24 mouse cellular contexts compared by ENCODE assay signal in genomic region chr11:115048259-115048658, GRCm38 (mm10). TPM values are rescaled to one million over a fixed set of nuclear protein-coding genes. Genes with fewer than 3 reads are reported as not detected.
DNase-seq lines count a peak whose midpoint lies in the region; ATAC-seq and TF ChIP-seq lines count a peak whose summit lies in the region.
"Had no signal": no experiment of that assay in that cellular context is flagged by ENCODE, and none has a peak within 500 bp of the region (broad histone marks: within the 10 kb centered on the region; RNA-seq: fewer than 3 reads in every experiment).

Gene Cd300ld3 (minus strand): TSS chr11:115048409.

- WGBS in spleen, adult 2 months, result 43% methylated on average over 2 of the region's 2 CpGs
- 89% methylated on average over 2 of the region's 2 CpGs for WGBS in hindbrain, embryonic 13.5 days

- no peaks in the 10 kb centered on the region for H3K36me3 ChIP-seq in spleen, adult 2 months (ENCODE audit: control insufficient read depth, insufficient read depth, low read length)
- H3K36me3 ChIP-seq in hindbrain, embryonic 13.5 days, result no peaks in the 10 kb centered on the region
- H3K36me3 ChIP-seq: forebrain, embryonic 10.5 days; G1E; hindbrain, embryonic 15.5 days; intestine, embryonic 15.5 days; limb, embryonic 12.5 days had no signal

- TF ChIP-seq POLR2A in spleen, adult 2 months (IDR thresholded peaks at IDR 0.05; ENCODE audit: low read depth, low read length), result no peak
- TF ChIP-seq POLR2A in bone marrow macrophage, adult 2 months (IDR thresholded peaks at IDR 0.05; ENCODE audit: borderline replicate concordance, low read depth, low read length), result no peak

- peak; percentile 37 for DNase-seq in cerebellum, adult 9-11 months
- no peak for DNase-seq in cerebellum, adult 11 months
- DNase-seq in spleen, adult 2 months (ENCODE audit: low read depth in 1 of 2, low spot score in 2 of 2), result no peak
- no peak for DNase-seq in spleen, postnatal 14 days (ENCODE audit: low spot score in 2 of 2)
- no peak for DNase-seq in spleen, postnatal 36 days (ENCODE audit: low spot score in 2 of 2)
- DNase-seq: heart, postnatal 36 days; right cerebral cortex, postnatal 4 days; thymus, postnatal 4 days had no signal

- ATAC-seq in monocyte, adult 5-6 weeks (replicated peaks; ENCODE audit: insufficient number of reproducible peaks, low FRiP score, low TSS enrichment, poor library complexity, severe bottlenecking), result peak; percentile 64
- no peak for ATAC-seq in hindbrain, embryonic 13.5 days (ENCODE audit: low FRiP score)
- ATAC-seq: activated CD4-positive, CD25-positive, alpha-beta regulatory T cell, adult 4 months; CD4-positive, CD25-positive, alpha-beta regulatory T cell, adult 4 months; intestine, embryonic 15.5 days had no signal

- TF ChIP-seq CTCF in spleen, adult 2 months (IDR thresholded peaks at IDR 0.05; ENCODE audit: extremely low read depth, insufficient read depth, insufficient read length, insufficient replicate concordance), result no peak
- TF ChIP-seq CTCF in bone marrow macrophage, adult 2 months (IDR thresholded peaks at IDR 0.05; ENCODE audit: low read depth, low read length), result no peak

- H3K9ac ChIP-seq in hindbrain, embryonic 13.5 days, result no peak within 1 kb of the TSS
- H3K9ac ChIP-seq: hindbrain, embryonic 15.5 days; intestine, embryonic 15.5 days; limb, embryonic 12.5 days; liver, embryonic 14.5 days had no signal

- no peaks in the 10 kb centered on the region for H3K9me3 ChIP-seq in hindbrain, embryonic 13.5 days
- H3K9me3 ChIP-seq: forebrain, embryonic 10.5 days; hindbrain, embryonic 15.5 days; intestine, embryonic 15.5 days; limb, embryonic 12.5 days had no signal

- no peak within 1 kb of the TSS for H3K4me2 ChIP-seq in hindbrain, embryonic 13.5 days
- H3K4me2 ChIP-seq: hindbrain, embryonic 15.5 days; intestine, embryonic 15.5 days; limb, embryonic 12.5 days had no signal

- H3K4me1 ChIP-seq in spleen, adult 2 months (ENCODE audit: control insufficient read depth, insufficient read depth, insufficient read length), result no peaks in the 10 kb centered on the region
- H3K4me1 ChIP-seq in bone marrow macrophage, adult 2 months (ENCODE audit: control insufficient read depth, insufficient read depth, low read length), result peaks cover 17% of the 10 kb centered on the region
- no peaks in the 10 kb centered on the region for H3K4me1 ChIP-seq in hindbrain, embryonic 13.5 days (replicated peaks)
- H3K4me1 ChIP-seq: forebrain, embryonic 10.5 days; hindbrain, embryonic 15.5 days; intestine, embryonic 15.5 days; limb, embryonic 12.5 days had no signal

- H3K4me3 ChIP-seq in spleen, adult 2 months (ENCODE audit: extremely low read depth, insufficient read depth, insufficient read length), result no peak within 1 kb of the TSS
- peak within 1 kb of the TSS; percentile 31 for H3K4me3 ChIP-seq in bone marrow macrophage, adult 2 months (ENCODE audit: insufficient read depth, low read length)
- no peak within 1 kb of the TSS for H3K4me3 ChIP-seq in hindbrain, embryonic 13.5 days
- H3K4me3 ChIP-seq: forebrain, embryonic 10.5 days; hindbrain, embryonic 15.5 days; intestine, embryonic 15.5 days; limb, embryonic 12.5 days had no signal

- H3K27me3 ChIP-seq in spleen, adult 2 months (ENCODE audit: control insufficient read depth, insufficient read depth, low read length), result no peaks in the 10 kb centered on the region
- H3K27me3 ChIP-seq in hindbrain, embryonic 13.5 days, result peaks cover 17% of the 10 kb centered on the region
- H3K27me3 ChIP-seq: hindbrain, embryonic 15.5 days; intestine, embryonic 15.5 days; limb, embryonic 12.5 days had no signal

- H3K27ac ChIP-seq in spleen, adult 2 months (ENCODE audit: insufficient read depth, low read length), result no peak within 1 kb of the TSS
- peak within 1 kb of the TSS; percentile 85 for H3K27ac ChIP-seq in bone marrow macrophage, adult 2 months (ENCODE audit: insufficient read depth, low read depth, low read length)
- H3K27ac ChIP-seq in hindbrain, embryonic 13.5 days, result no peak within 1 kb of the TSS
- H3K27ac ChIP-seq: forebrain, embryonic 10.5 days; hindbrain, embryonic 15.5 days; intestine, embryonic 15.5 days; limb, embryonic 12.5 days; liver, embryonic 14.5 days had no signal

RNA-seq across cellular contexts. Expression of gene Cd300ld3, which starts in this region (rescaled TPM):
- polyA plus RNA-seq in spleen, adult 2 months (2012; rRNA removed), result 13.1 and 29.1 TPM in 2 replicates
- 542 and 670 TPM in 2 replicates for polyA plus RNA-seq in bone marrow macrophage, adult 2 months (2012; ENCODE audit: insufficient read depth, insufficient read length, missing spikeins)
- total RNA-seq in monocyte, adult 5-6 weeks (2017), result 358 to 471 TPM (median 466 TPM) in 3 replicates
- not detected in 2 replicates for polyA plus RNA-seq in hindbrain, embryonic 13.5 days (2015; fragmentation: Nextera tagmentation; extraction: Ambion mirVana)
- total RNA-seq: layer of hippocampus, postnatal 10 days had no signal
- polyA plus RNA-seq: activated CD4-positive, CD25-positive, alpha-beta regulatory T cell, adult 4 months; CD4-positive, CD25-positive, alpha-beta regulatory T cell, adult 4 months; forebrain, embryonic 10.5 days; G1E; heart, embryonic 14.5 days; hindbrain, embryonic 15.5 days; intestine, embryonic 15.5 days; kidney, embryonic 14.5 days; limb, embryonic 12.5 days; lung, embryonic 16.5 days; midbrain, postnatal 0 days had no signal

Comparison
In these comparisons a context has a peak if more than half of its experiments do, and no peak if none do; other contexts are left out.
1. RNA of gene Cd300ld3 (polyA plus RNA-seq): 542 to 670 TPM in bone marrow macrophage, adult 2 months and 13.1 to 29.1 TPM in spleen, adult 2 months; not detected in hindbrain, embryonic 13.5 days; every median in the first group is over 10 times any median in the second.
2. RNA of gene Cd300ld3 (polyA plus RNA-seq): 542 to 670 TPM in bone marrow macrophage, adult 2 months; 13.1 to 29.1 TPM in spleen, adult 2 months; every median in the first group is over 10 times any median in the second.